Mouse (Mus musculus) brain, adult 2 months (tissue): ENCODE results near the gene Olfr725.

Source experiments
- DNase-seq: peaks from one replicate; pipeline ENCODE4 v3.0.0; 2011; ENCODE audit warnings: low read depth, low spot score

Gene Olfr725

GRCm38 (mm10) chr14:50040275-50040674 is at the start of gene Olfr725:
TSS of gene Olfr725 (minus strand) at chr14:50040375.
- no peak for DNase-seq

- DNase-seq, result no peak
Measured at GRCm38 (mm10) chr14:50062733-50063104, 22.5 kb upstream of the Olfr725 start.

- peak; percentile 70 for DNase-seq
Measured at GRCm38 (mm10) chr14:50061955-50062732, 22.0 kb upstream of the Olfr725 start.

GRCm38 (mm10) chr14:50061590-50061954 is 21.4 kb upstream of the Olfr725 start:
- no peak for DNase-seq

GRCm38 (mm10) chr14:50061179-50061578 is 21.0 kb upstream of the Olfr725 start:
- DNase-seq, result no peak

GRCm38 (mm10) chr14:50032041-50032440 is 8.1 kb downstream of the Olfr725 start:
- DNase-seq, result no peak

GRCm38 (mm10) chr14:50031356-50031755 is 8.8 kb downstream of the Olfr725 start:
- no peak for DNase-seq

GRCm38 (mm10) chr14:50026371-50026770 is 13.8 kb downstream of the Olfr725 start:
- DNase-seq, result no peak
